In genomic region chr7:28460361-28460760, GRCm38 (mm10) we compare ENCODE assay signal across 15 mouse cellular contexts.
DNase-seq lines count a peak whose midpoint lies in the region.
"Had no signal": no experiment of that assay in that cellular context is flagged by ENCODE, and none has a peak within 500 bp of the region (broad histone marks: within the 10 kb centered on the region; RNA-seq: fewer than 3 reads in every experiment).

No protein-coding gene starts in this region.

- peak; percentile 70 for DNase-seq in heart, adult 11 months
- DNase-seq in heart, adult 9 months (ENCODE audit: low spot score in 2 of 2): no peak
- peak; percentile 72 for DNase-seq in R1 (ENCODE audit: low read depth, low spot score)
- no peak for DNase-seq in cerebellum, adult 11-12 months
- DNase-seq: adrenal gland, adult 2 months; adrenal gland, adult 8-10 months; adrenal gland, postnatal 10 days; adrenal gland, postnatal 14 days; adrenal gland, postnatal 25 days; adrenal gland, postnatal 36 days; B cell, adult 2 months; cerebellum, adult 11 months; cerebellum, adult 18-20 months; cerebellum, adult 2 months; cerebellum, adult 8-10 months had no signal

Comparison
In these comparisons a context has a peak if more than half of its experiments do, and no peak if none do; other contexts are left out.
1. DNase-seq: peak in heart, adult 11 months (single experiment) and R1 (single experiment); none in heart, adult 9 months (0 of 2) and cerebellum, adult 11-12 months (single experiment).